Mouse (Mus musculus): ENCODE results near the gene Ryr3. TPM values are rescaled to one million over a fixed set of nuclear protein-coding genes. Genes with fewer than 3 reads are reported as not detected.

Gene Ryr3
- polyA plus RNA-seq, 1 experiment from 2014 or later: 6.2 TPM

DNA sequence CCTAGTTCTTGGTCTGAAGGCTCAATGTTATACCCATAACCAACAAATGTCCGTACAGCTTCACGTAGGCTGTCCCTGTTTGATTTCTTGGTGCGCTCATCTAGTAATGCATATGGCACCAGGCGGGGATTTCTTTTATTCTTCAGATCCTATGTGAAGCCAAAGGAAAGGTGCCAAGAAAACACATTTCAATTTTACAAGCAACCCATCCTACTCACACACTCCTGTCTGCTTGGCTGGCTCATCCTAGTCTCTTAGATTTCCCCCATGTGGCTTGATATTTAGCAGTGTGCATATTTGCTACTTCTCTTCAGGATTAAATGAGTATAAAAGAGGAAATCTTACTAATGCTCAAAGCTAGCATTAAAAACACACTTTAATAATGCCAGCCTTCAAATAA lies 355.1 kb downstream of the Ryr3 start:
- no peaks in the 10 kb centered on the region for H3K9me3 ChIP-seq (replicated peaks; ENCODE audit: control insufficient read depth, low read length, poor library complexity, severe bottlenecking)
- no peak overlapping the region for H3K9ac ChIP-seq (ENCODE audit: low read depth, low read length)
- H3K36me3 ChIP-seq (ENCODE audit: control insufficient read depth, insufficient read depth, low read length): no peaks in the 10 kb centered on the region; the same call in none of the 2 replicates
- WGBS: 97% methylated on average over 4 of the region's 4 CpGs
- ATAC-seq: no peak
- no peak overlapping the region for H3K27ac ChIP-seq (ENCODE audit: low read length)
- no peak overlapping the region for H3K4me3 ChIP-seq (ENCODE audit: low read depth, low read length)
- H3K27me3 ChIP-seq (ENCODE audit: control insufficient read depth, insufficient read depth, low read depth, low read length): no peaks in the 10 kb centered on the region
- no peak overlapping the region for H3K4me2 ChIP-seq (ENCODE audit: low read length)
- H3K4me1 ChIP-seq (ENCODE audit: control insufficient read depth, insufficient read depth, low read length): no peaks in the 10 kb centered on the region

DNA sequence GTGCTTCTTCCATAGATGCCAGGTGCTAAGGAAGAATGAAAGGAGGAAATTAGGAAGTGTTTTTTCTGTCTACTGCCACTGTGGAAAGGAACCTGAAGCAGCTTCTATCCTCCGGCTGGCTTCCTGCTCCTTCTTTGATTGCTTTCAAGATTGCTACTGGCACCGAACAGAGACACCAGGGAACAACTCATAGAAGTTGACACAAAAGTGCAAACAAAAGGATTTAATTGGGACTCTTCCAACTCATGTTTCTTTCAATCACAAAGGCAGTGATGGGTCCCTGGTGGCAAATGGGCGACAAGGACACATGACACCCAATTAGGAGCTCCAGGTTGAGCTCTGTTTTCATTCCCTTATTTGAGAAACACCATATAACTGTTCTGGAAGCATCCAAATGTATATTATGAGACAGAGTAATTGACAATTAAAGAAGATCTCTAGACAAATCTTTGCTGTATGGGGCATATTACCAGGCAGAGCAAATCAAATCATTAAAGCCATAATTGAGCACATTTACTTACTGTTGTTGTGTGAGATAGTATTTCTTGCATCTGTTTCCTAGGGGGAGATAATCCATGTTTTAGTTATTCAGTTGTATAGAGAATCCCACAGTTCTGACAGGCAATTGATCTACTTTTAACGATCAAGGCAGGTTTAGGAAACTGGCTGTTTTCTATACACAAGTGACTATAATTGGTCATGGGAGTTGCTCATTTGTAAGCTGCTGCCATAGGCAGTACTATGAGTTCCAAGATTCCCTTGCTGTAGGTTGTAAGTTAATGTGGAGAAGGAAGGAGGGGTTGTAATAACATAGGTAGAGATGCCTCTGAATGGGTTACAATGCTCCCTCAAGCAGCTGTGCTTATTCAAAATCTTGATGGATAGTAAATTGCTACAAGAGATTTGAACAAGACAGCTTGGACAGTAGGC lies 371.0 kb downstream of the Ryr3 start:
- H3K27me3 ChIP-seq (ENCODE audit: control insufficient read depth, insufficient read depth, low read depth, low read length): no peaks in the 10 kb centered on the region
- H3K9ac ChIP-seq (ENCODE audit: low read depth, low read length): no peak overlapping the region
- 0 out of 2 replicates have a peak, but pooled peaks cover 3% of the 10 kb centered on the region for H3K9me3 ChIP-seq (replicated peaks; ENCODE audit: control insufficient read depth, low read length, poor library complexity, severe bottlenecking)
- 36% methylated on average over 4 of the region's 4 CpGs for whole genome bisulfite sequencing
- no peaks in the 10 kb centered on the region for H3K4me1 ChIP-seq (ENCODE audit: control insufficient read depth, insufficient read depth, low read length)
- no peaks in the 10 kb centered on the region for H3K36me3 ChIP-seq (ENCODE audit: control insufficient read depth, insufficient read depth, low read length)
- no peak overlapping the region for H3K4me3 ChIP-seq (ENCODE audit: low read depth, low read length)
- no peak overlapping the region for H3K4me2 ChIP-seq (ENCODE audit: low read length)
- peak; percentile 65 for ATAC-seq
- no peak overlapping the region for H3K27ac ChIP-seq (ENCODE audit: low read length)

DNA sequence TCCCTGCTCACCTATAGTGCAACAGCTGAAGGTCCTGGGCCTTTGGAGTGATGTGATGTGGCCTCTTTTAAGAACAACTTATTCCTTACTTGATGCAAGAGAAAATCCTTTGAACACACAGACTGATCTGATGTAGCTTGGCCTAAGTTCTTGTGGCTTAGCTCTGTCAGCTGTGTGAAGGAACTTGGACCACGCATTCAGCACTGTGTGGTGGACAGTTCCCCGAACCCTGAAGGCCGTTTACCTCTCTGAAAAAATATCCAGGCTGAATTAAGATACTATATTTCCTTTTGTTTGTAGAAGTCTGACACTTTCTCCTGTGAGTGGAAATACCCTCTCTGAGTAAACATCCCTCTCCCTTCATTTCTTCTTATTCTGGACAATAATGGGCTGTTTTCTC lies 374.0 kb downstream of the Ryr3 start:
- H3K36me3 ChIP-seq (ENCODE audit: control insufficient read depth, insufficient read depth, low read length): no peaks in the 10 kb centered on the region
- no peak for ATAC-seq
- H3K4me2 ChIP-seq (ENCODE audit: low read length): no peak overlapping the region
- H3K27ac ChIP-seq (ENCODE audit: low read length): no peak overlapping the region
- no peak overlapping the region for H3K9ac ChIP-seq (ENCODE audit: low read depth, low read length)
- WGBS: 41% methylated on average over 3 of the region's 3 CpGs
- no peaks in the 10 kb centered on the region for H3K9me3 ChIP-seq (replicated peaks; ENCODE audit: control insufficient read depth, low read length, poor library complexity, severe bottlenecking)
- no peak overlapping the region for H3K4me3 ChIP-seq (ENCODE audit: low read depth, low read length)
- H3K27me3 ChIP-seq (ENCODE audit: control insufficient read depth, insufficient read depth, low read depth, low read length): no peaks in the 10 kb centered on the region
- no peaks in the 10 kb centered on the region for H3K4me1 ChIP-seq (ENCODE audit: control insufficient read depth, insufficient read depth, low read length)

DNA sequence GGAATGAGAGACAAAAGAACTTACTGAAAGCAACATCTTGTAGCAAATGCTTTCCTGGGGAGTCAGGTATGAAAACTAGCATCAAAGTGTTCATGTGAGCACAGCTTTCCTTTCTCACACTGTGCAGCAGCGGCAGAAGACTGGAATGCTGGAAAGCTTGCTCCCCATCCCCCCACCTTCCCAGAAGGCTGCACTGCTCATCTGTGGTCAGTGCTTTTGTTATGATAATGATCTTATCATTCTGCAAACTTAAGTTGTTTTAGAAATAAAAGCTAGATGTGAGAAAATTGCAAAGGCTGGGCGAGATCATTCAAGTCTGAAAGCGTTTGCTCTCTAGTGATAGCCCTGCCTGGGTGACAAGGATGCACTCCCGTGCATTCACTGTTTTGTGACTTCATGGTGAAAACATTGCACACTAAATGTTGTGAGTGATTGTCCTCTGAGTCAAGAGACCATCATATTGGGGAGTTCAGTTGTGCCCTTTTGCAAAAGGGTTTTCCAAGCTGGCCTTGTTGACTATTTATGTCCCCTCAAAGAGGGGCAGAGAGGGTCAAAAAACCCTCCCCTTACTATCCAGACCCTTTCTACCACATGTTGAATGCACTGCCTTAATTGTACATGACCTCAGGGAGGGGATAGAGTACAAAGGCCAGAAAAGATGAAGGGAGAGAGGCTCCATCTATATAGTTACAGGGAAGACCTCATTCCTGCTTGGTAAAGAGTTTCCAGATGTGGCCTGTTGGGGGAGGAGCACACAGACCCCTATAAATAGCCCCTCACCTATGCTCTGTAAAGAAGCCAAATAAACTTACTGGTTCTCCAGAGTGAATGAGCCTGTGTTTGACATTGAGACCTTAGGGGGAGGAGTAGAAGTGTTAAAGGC lies 385.2 kb downstream of the Ryr3 start:
- no peak overlapping the region for H3K4me3 ChIP-seq (ENCODE audit: low read depth, low read length)
- 16% methylated on average over 4 of the region's 4 CpGs for WGBS
- no peak overlapping the region for H3K27ac ChIP-seq (ENCODE audit: low read length)
- no peak for ATAC-seq
- no peaks in the 10 kb centered on the region for H3K9me3 ChIP-seq (replicated peaks; ENCODE audit: control insufficient read depth, low read length, poor library complexity, severe bottlenecking)
- H3K36me3 ChIP-seq (ENCODE audit: control insufficient read depth, insufficient read depth, low read length): no peaks in the 10 kb centered on the region
- no peak overlapping the region for H3K4me2 ChIP-seq (ENCODE audit: low read length)
- H3K4me1 ChIP-seq (ENCODE audit: control insufficient read depth, insufficient read depth, low read length): peaks cover 6% of the 10 kb centered on the region; the same call in 1 of the 2 replicates
- no peak overlapping the region for H3K9ac ChIP-seq (ENCODE audit: low read depth, low read length)
- H3K27me3 ChIP-seq (ENCODE audit: control insufficient read depth, insufficient read depth, low read depth, low read length): no peaks in the 10 kb centered on the region; the same call in 1 of the 2 replicates

DNA sequence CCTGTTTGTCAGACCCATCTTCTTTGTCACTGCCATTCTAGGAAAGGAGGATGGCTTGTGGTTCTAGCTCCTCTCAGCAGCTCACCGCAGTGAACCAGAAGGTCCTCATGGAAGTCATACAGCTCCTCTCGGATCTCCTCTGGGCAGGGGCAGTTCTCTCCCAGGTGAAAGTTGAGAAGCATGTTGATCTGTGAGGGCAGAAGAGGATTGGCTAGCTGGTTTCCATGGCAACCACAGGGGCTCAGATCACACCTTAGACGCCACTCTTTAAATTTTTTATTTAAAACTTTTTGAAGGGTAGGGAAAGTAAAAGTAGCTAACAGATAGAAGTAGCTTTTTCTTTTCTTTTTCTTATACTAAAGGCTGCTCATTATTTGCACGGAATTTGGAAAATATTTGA lies 390.3 kb downstream of the Ryr3 start:
- 51% methylated on average over 4 of the region's 4 CpGs for WGBS
- Histone ChIP-seq H3K9ac (ENCODE audit: low read depth, low read length) (no peak overlapping the region), H3K4me3 (ENCODE audit: low read depth, low read length) (no peak overlapping the region), H3K4me1 (ENCODE audit: control insufficient read depth, insufficient read depth, low read length) (peaks cover 6% of the 10 kb centered on the region; the same call in 1 of the 2 replicates), H3K36me3 (ENCODE audit: control insufficient read depth, insufficient read depth, low read length) (no peaks in the 10 kb centered on the region), H3K4me2 (ENCODE audit: low read length) (no peak overlapping the region), H3K9me3 (replicated peaks; ENCODE audit: control insufficient read depth, low read length, poor library complexity, severe bottlenecking) (no peaks in the 10 kb centered on the region), H3K27me3 (ENCODE audit: control insufficient read depth, insufficient read depth, low read depth, low read length) (no peaks in the 10 kb centered on the region), H3K27ac (ENCODE audit: low read length) (no peak overlapping the region)
- ATAC-seq: no peak

DNA sequence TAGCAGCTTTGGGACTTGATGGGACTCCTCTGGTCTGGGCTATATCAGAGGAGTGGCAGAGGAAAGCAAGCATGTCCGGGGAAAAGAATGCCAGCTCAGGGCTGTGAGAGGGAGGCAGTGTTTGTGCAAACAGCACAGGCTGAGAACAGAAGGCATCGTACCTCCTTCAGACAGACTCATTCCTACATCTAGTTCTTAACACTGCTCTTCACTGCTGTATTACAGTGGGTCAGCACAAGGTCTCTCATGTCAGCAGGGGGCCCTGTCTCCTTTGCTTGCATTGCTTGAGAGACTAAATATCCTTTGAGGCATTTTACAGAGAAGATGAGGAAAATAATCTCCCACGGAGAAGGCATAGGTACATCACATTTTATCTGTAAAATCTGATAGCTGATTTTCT lies 394.2 kb downstream of the Ryr3 start:
- Histone ChIP-seq H3K27ac (ENCODE audit: low read length) (no peak overlapping the region), H3K4me3 (ENCODE audit: low read depth, low read length) (no peak overlapping the region), H3K4me1 (ENCODE audit: control insufficient read depth, insufficient read depth, low read length) (no peaks in the 10 kb centered on the region), H3K27me3 (ENCODE audit: control insufficient read depth, insufficient read depth, low read depth, low read length) (no peaks in the 10 kb centered on the region), H3K4me2 (ENCODE audit: low read length) (no peak overlapping the region), H3K9me3 (replicated peaks; ENCODE audit: control insufficient read depth, low read length, poor library complexity, severe bottlenecking) (no peaks in the 10 kb centered on the region), H3K9ac (ENCODE audit: low read depth, low read length) (no peak overlapping the region), H3K36me3 (ENCODE audit: control insufficient read depth, insufficient read depth, low read length) (no peaks in the 10 kb centered on the region)
- WGBS: 18% methylated on average over 3 of the region's 3 CpGs
- ATAC-seq: peak; percentile 70

DNA sequence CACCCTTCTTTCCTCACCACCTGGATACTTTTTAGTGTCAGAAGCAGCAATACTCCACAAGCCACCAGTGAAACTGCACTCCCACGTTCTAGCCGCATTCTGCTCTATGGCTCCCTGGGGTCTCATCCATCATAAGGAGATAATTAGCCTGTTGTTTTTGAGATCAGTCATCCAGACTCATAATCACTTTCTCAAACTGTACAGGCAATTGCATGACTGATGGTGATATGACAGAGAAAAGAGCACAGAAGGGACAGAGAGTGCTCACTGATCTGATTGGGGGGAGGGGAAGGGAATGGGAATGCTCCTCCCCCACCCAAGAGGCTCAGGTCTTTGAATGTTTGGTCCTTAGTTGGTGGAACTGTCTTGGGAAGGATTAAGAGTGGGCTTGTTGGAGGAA lies 397.8 kb downstream of the Ryr3 start:
- WGBS: 52% methylated on average over 2 of the region's 2 CpGs
- H3K27ac ChIP-seq (ENCODE audit: low read length): no peak overlapping the region
- ATAC-seq: no peak
- H3K9ac ChIP-seq (ENCODE audit: low read depth, low read length): no peak overlapping the region
- no peaks in the 10 kb centered on the region for H3K9me3 ChIP-seq (replicated peaks; ENCODE audit: control insufficient read depth, low read length, poor library complexity, severe bottlenecking)
- H3K4me1 ChIP-seq (ENCODE audit: control insufficient read depth, insufficient read depth, low read length): no peaks in the 10 kb centered on the region
- no peak overlapping the region for H3K4me2 ChIP-seq (ENCODE audit: low read length)
- no peaks in the 10 kb centered on the region for H3K36me3 ChIP-seq (ENCODE audit: control insufficient read depth, insufficient read depth, low read length)
- no peak overlapping the region for H3K4me3 ChIP-seq (ENCODE audit: low read depth, low read length)
- no peaks in the 10 kb centered on the region for H3K27me3 ChIP-seq (ENCODE audit: control insufficient read depth, insufficient read depth, low read depth, low read length)

DNA sequence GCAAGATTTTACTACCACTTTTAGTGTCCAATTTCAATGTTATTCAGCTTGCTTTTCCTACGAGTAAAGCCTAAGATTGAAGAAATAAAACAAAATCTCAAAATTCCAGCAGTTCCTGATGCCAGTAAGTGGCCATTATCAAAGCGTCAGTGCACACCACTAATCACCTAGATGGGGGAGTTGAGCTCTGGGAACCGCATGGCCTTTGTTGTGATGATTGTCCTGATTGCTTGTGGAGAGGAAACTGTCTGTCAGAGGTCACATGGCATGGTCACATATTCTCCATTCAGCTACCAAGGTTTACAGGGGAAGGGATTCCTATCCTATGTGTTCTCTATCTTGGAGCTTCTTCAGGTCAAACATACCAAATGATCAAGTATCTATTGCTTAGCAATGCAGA lies 399.9 kb downstream of the Ryr3 start:
- Histone ChIP-seq H3K36me3 (ENCODE audit: control insufficient read depth, insufficient read depth, low read length) (no peaks in the 10 kb centered on the region), H3K27me3 (ENCODE audit: control insufficient read depth, insufficient read depth, low read depth, low read length) (no peaks in the 10 kb centered on the region), H3K4me3 (ENCODE audit: low read depth, low read length) (no peak overlapping the region), H3K9ac (ENCODE audit: low read depth, low read length) (no peak overlapping the region), H3K9me3 (replicated peaks; ENCODE audit: control insufficient read depth, low read length, poor library complexity, severe bottlenecking) (no peaks in the 10 kb centered on the region), H3K27ac (ENCODE audit: low read length) (no peak overlapping the region), H3K4me2 (ENCODE audit: low read length) (no peak overlapping the region), H3K4me1 (ENCODE audit: control insufficient read depth, insufficient read depth, low read length) (no peaks in the 10 kb centered on the region)
- ATAC-seq: no peak
- 50% methylated on average over 3 of the region's 3 CpGs for WGBS

DNA sequence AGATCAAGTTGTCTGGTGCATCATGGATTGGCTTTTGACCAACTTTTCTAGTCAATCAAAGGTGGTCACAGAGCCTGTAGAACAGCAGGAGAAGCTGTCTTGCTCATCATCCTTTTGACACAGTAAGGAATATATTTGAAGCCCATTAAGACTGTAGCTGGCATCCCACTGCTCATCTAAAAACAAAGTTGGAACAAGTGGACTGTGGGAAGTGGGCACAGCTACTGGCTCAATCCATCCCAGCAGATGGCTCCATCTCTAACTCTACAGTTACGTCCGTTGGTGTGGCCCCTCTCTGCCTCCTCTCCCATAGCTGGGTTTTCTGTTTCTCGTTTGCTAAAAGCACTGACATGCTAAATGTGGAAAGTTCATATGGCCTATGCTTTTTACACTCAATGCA lies 400.9 kb downstream of the Ryr3 start:
- WGBS: 92% methylated on average over 3 of the region's 3 CpGs
- Histone ChIP-seq H3K27me3 (ENCODE audit: control insufficient read depth, insufficient read depth, low read depth, low read length) (no peaks in the 10 kb centered on the region), H3K36me3 (ENCODE audit: control insufficient read depth, insufficient read depth, low read length) (no peaks in the 10 kb centered on the region), H3K27ac (ENCODE audit: low read length) (no peak overlapping the region), H3K4me1 (ENCODE audit: control insufficient read depth, insufficient read depth, low read length) (no peaks in the 10 kb centered on the region), H3K9me3 (replicated peaks; ENCODE audit: control insufficient read depth, low read length, poor library complexity, severe bottlenecking) (no peaks in the 10 kb centered on the region), H3K4me3 (ENCODE audit: low read depth, low read length) (no peak overlapping the region), H3K4me2 (ENCODE audit: low read length) (no peak overlapping the region), H3K9ac (ENCODE audit: low read depth, low read length) (no peak overlapping the region)
- no peak for ATAC-seq
